Mouse (Mus musculus): ENCODE data around the gene Ptpa. TPM values are rescaled to one million over a fixed set of nuclear protein-coding genes. Genes with fewer than 3 reads are reported as not detected.

The Ptpa gene
- total and polyA plus RNA-seq, 3 experiments, result 111 to 194 (median 122) TPM

DNA sequence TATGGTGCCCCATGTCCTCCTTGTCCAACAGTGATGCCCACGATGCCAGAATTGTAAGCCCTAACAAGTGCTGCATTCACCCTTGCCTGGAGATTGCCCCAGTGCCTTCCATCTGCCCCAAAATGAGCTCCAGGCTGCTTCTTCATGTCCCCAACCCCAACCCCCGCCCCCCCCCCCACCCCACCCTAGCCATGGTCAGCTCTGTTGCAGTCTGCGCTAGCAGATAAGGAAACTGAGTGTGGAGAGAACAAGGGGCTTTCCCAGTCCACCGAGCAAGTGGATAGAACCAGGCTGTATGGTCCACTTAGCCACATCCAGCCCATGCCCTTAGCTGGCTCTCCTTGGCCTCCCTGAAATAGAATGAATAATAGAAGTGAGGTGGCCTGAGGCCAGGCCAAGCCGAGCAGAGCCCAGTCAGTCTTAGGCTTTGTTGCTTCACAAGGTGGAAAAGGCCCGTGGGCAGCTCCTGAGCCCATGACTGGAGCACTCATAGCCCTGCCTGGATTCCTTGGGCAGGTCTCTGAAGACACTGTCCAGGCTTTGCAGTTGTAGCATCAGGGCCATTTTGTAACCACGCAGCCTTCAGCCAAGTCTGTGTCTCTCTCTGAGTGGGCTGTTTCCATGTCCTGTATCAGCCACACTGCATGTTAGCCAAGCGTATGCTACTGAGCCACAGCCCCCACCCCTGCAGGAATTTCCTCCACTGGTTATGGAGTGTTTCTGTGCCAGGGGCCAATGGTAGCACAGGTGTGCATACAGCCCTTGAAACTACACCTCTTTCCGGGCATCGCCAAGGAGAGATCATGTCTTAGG lies 35.1 kb upstream of the Ptpa start:
- H3K27me3 ChIP-seq (replicated peaks), result no peaks in the 10 kb centered on the region
- no peak for TF ChIP-seq CHD2 (IDR thresholded peaks at IDR 0.05; ENCODE audit: low read length)
- TF ChIP-seq BHLHE40 (IDR thresholded peaks at IDR 0.05; ENCODE audit: low read depth, low read length), result no peak
- no peak for TF ChIP-seq CTCF (conservative IDR thresholded peaks at IDR 0.05 in 1 of 2, IDR thresholded peaks at IDR 0.05 in 1 of 2; ENCODE audit: low read depth in 2 of 2, low read length in 2 of 2)
- TF ChIP-seq MEF2A (IDR thresholded peaks at IDR 0.05; ENCODE audit: borderline replicate concordance, low read depth, low read length), result no peak
- no peak for TF ChIP-seq USF1 (IDR thresholded peaks at IDR 0.05; ENCODE audit: low read depth, low read length)
- TF ChIP-seq POLR2AphosphoS2 (IDR thresholded peaks at IDR 0.05; ENCODE audit: low read depth, low read length), result no peak
- no peak for TF ChIP-seq MAZ (IDR thresholded peaks at IDR 0.05; ENCODE audit: low read depth, low read length)
- TF ChIP-seq ELF1 (IDR thresholded peaks at IDR 0.05; ENCODE audit: low read depth, low read length), result no peak
- no peak for TF ChIP-seq GABPA (IDR thresholded peaks at IDR 0.05; ENCODE audit: insufficient replicate concordance, low read depth, low read length)
- TF ChIP-seq SMC3 (IDR thresholded peaks at IDR 0.05; ENCODE audit: low read depth, low read length), result no peak
- no peak for TF ChIP-seq RAD21 (IDR thresholded peaks at IDR 0.05; ENCODE audit: low read depth, low read length)
- no peak for TF ChIP-seq ZC3H11A (IDR thresholded peaks at IDR 0.05; ENCODE audit: low read depth, low read length)
- no peak for TF ChIP-seq NELFE (IDR thresholded peaks at IDR 0.05; ENCODE audit: low read depth, low read length)
- no peak for TF ChIP-seq IRF4 (IDR thresholded peaks at IDR 0.05; ENCODE audit: low read depth, low read length)
- TF ChIP-seq MAFK (IDR thresholded peaks at IDR 0.05; ENCODE audit: insufficient replicate concordance, low read length), result no peak
- TF ChIP-seq RCOR1 (conservative IDR thresholded peaks at IDR 0.05; ENCODE audit: low read depth, low read length), result no peak
- TF ChIP-seq CHD1 (IDR thresholded peaks at IDR 0.05; ENCODE audit: low read depth, low read length), result no peak
- no peak for TF ChIP-seq TBP (conservative IDR thresholded peaks at IDR 0.05; ENCODE audit: low read depth, low read length)
- H3K27ac ChIP-seq (ENCODE audit: insufficient read depth, low read depth), result no peak overlapping the region
- dilution Hi-C loops (cut with MboI; ENCODE audit: extremely low pct_ligation_motif_present, extremely low pct_unique_long_range_greater_than_20kb, low sequenced_read_pairs), result no loop called here
- H3K79me2 ChIP-seq (replicated peaks; ENCODE audit: control insufficient read depth, extremely low read depth, insufficient read depth, poor library complexity, severe bottlenecking), result no peaks in the 10 kb centered on the region
- H3K4me3 ChIP-seq (replicated peaks in 1 of 3; ENCODE audit: low read depth in 2 of 3, low read length in 2 of 3, poor library complexity in 1 of 3), result no peak overlapping the region
- no peak overlapping the region for H3K9ac ChIP-seq (ENCODE audit: insufficient read depth, low read depth)
- no peak for DNase-seq (ENCODE audit: extremely low read depth)
- no peak overlapping the region for H3K4me2 ChIP-seq (ENCODE audit: insufficient read depth, low read depth, poor library complexity, severe bottlenecking)
- H3K9me3 ChIP-seq (replicated peaks; ENCODE audit: low read length), result no peaks in the 10 kb centered on the region
- H3K36me3 ChIP-seq (replicated peaks in 1 of 2; ENCODE audit: control insufficient read depth in 1 of 2, insufficient read depth in 1 of 2, low read length in 1 of 2), result peaks cover 58 to 96% of the 10 kb centered on the region in 2 experiments
- in situ Hi-C loops (cut with MboI; ENCODE audit: low pct_ligation_motif_present, low pct_unique_long_range_greater_than_20kb, low sequenced_read_pairs), result no loop called here
- no peaks in the 10 kb centered on the region for H3K4me1 ChIP-seq (ENCODE audit: control insufficient read depth in 1 of 2, insufficient read depth in 2 of 2)

DNA sequence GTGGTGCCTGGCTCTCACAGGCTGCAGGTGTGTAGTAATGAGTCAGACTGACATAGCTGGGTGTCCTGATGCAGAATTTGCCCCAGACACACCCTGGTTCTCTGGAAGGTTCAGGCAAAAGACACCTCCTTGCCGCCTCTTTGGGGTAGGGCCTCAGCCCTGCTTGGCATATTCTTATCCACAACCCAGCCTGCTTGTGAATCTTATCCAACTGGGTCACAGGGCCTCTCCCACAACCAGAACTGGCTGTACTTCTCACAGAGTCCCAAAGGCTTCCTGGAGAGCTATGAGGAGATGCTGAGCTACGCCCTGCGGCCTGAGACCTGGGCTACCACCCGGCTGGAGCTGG lies 34.5 kb upstream of the Ptpa start:
- Histone ChIP-seq H3K79me2 (replicated peaks; ENCODE audit: control insufficient read depth, extremely low read depth, insufficient read depth, poor library complexity, severe bottlenecking) (no peaks in the 10 kb centered on the region), H3K27me3 (replicated peaks) (no peaks in the 10 kb centered on the region), H3K27ac (ENCODE audit: insufficient read depth, low read depth) (no peak overlapping the region), H3K4me3 (replicated peaks in 1 of 3; ENCODE audit: low read depth in 2 of 3, low read length in 2 of 3, poor library complexity in 1 of 3) (no peak overlapping the region), H3K36me3 (replicated peaks in 1 of 2; ENCODE audit: control insufficient read depth in 1 of 2, insufficient read depth in 1 of 2, low read length in 1 of 2) (peaks cover 58 to 94% of the 10 kb centered on the region in 2 experiments), H3K9ac (ENCODE audit: insufficient read depth, low read depth) (no peak overlapping the region), H3K4me1 (ENCODE audit: control insufficient read depth in 1 of 2, insufficient read depth in 2 of 2) (no peaks in the 10 kb centered on the region), H3K4me2 (ENCODE audit: insufficient read depth, low read depth, poor library complexity, severe bottlenecking) (no peak overlapping the region), H3K9me3 (replicated peaks; ENCODE audit: low read length) (no peaks in the 10 kb centered on the region)
- in situ Hi-C loops (cut with MboI; ENCODE audit: low pct_ligation_motif_present, low pct_unique_long_range_greater_than_20kb, low sequenced_read_pairs) (no loop called here), dilution Hi-C loops (cut with MboI; ENCODE audit: extremely low pct_ligation_motif_present, extremely low pct_unique_long_range_greater_than_20kb, low sequenced_read_pairs) (no loop called here)
- DNase-seq (ENCODE audit: extremely low read depth), result no peak
- TF ChIP-seq POLR2A (IDR thresholded peaks at IDR 0.05; ENCODE audit: low read depth, low read length) (no peak), ZC3H11A (IDR thresholded peaks at IDR 0.05; ENCODE audit: low read depth, low read length) (no peak), ETS1 (conservative IDR thresholded peaks at IDR 0.05; ENCODE audit: low read depth, low read length) (no peak), MAZ (IDR thresholded peaks at IDR 0.05; ENCODE audit: low read depth, low read length) (no peak), NELFE (IDR thresholded peaks at IDR 0.05; ENCODE audit: low read depth, low read length) (no peak), GABPA (IDR thresholded peaks at IDR 0.05; ENCODE audit: insufficient replicate concordance, low read depth, low read length) (no peak), CTCF (conservative IDR thresholded peaks at IDR 0.05 in 1 of 2, IDR thresholded peaks at IDR 0.05 in 1 of 2; ENCODE audit: low read depth in 2 of 2, low read length in 2 of 2) (no peak), BHLHE40 (IDR thresholded peaks at IDR 0.05; ENCODE audit: low read depth, low read length) (no peak), TCF12 (IDR thresholded peaks at IDR 0.05; ENCODE audit: low read depth, low read length) (no peak)

Data from CH12.LX (cell line).